Mouse (Mus musculus): ENCODE measurements at regions not wholly inside any gene's neighbourhood (a gene's known extent, or its start where the extent isn't known, plus 50 kb on each side); places are given as distances from the start of the nearest gene placed in this dataset.

DNA sequence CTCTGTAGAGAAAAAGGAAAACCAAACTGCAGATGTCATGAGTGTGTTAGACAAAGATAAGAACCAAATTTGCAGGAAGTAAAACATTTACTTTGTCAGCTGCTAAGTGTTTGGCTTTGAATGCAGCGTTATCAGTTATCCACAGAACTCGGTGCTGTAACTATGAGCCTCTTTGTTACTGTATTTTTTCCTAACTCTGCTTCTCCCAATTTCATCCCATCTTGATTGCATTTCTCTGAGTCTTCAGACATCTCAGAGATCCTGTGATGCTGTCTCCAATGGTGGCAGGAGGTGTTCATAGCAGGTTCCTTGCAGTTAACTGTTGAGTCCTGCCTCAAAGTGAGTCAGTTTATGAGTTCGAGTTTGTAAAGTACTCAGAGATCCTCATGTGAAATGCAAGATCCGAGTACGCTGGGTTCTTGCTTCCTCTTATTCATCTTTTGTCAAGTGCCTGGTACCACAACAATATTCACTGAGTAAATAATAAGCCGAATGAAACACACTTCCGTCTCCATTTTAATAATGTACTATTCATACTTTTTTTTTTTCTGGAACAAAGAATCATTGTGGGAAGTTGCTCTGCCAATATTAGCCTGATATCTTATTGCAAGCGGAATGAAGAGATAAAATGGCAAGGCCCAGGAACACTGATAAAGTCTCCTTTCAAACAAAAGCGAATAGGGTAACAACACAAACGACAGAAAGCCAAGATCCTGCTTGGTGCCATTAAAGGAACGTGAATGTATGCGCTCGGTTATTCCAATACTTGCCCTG is 221.4 kb downstream of the Enc1 start:
- no peak overlapping the region for H3K4me3 ChIP-seq (replicated peaks; ENCODE audit: extremely low read depth, low read depth, low read length)
- H3K4me1 ChIP-seq (ENCODE audit: control insufficient read depth, insufficient read depth, low read length), result peaks cover 3% of the 10 kb centered on the region
- DNase-seq, result no peak
- 25% methylated on average over 13 of the region's 13 CpGs for WGBS
- TF ChIP-seq CTCF (IDR thresholded peaks at IDR 0.05; ENCODE audit: insufficient read depth, low read length) (no peak), POLR2A (IDR thresholded peaks at IDR 0.05; ENCODE audit: borderline replicate concordance, extremely low read depth, low read depth, low read length) (no peak)

DNA sequence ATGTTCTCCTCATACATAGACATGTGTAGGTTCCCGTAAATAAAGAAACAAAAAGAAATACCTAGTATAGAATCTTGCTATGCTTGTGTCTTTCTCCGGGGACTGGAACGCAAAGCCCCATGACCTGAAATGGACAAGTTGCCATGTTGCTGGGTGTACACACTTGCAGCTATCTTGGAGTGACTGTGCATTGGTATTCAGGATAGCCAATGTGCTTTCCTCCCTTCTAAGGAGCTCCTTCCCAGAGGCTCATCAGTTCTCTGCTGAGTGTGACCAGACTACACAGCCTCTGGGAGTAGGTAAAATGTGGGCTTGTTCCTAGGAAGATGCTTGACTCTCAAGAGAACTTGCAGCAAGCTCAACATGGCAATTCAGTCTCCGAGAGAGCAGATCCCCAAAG is 220.3 kb downstream of the Enc1 start:
- DNase-seq, result no peak
- Histone ChIP-seq H3K4me1 (ENCODE audit: control insufficient read depth, insufficient read depth, low read length) (peaks cover 3% of the 10 kb centered on the region), H3K4me3 (replicated peaks; ENCODE audit: extremely low read depth, low read depth, low read length) (no peak overlapping the region)
- 95% methylated on average over 4 of the region's 4 CpGs for WGBS
- TF ChIP-seq POLR2A (IDR thresholded peaks at IDR 0.05; ENCODE audit: borderline replicate concordance, extremely low read depth, low read depth, low read length), result no peak

DNA sequence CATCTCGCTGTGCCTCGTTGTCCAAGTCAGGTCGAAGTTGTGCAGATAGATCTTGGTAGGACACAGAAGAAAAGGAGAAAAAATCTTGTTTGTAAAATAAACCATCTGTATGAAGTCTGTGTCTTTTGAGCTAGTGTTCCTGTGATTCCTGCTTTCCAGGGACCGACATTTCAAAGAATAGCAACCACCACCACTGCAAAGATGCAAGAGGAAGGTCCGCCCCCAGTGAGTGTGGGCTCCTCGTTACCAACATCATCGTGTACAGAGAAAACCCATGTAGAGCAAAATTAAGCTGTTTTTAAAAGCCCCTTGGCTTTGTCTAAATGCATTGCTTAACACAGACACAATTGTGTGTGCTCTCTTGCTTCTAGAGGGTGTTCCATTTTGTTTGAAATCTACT is 218.2 kb downstream of the Enc1 start:
- TF ChIP-seq CTCF (IDR thresholded peaks at IDR 0.05; ENCODE audit: insufficient read depth, low read length) (no peak), POLR2A (IDR thresholded peaks at IDR 0.05; ENCODE audit: borderline replicate concordance, extremely low read depth, low read depth, low read length) (no peak)
- no peak overlapping the region for H3K4me3 ChIP-seq (replicated peaks; ENCODE audit: extremely low read depth, low read depth, low read length)
- WGBS, result 95% methylated on average over 7 of the region's 7 CpGs
- no peak for DNase-seq
- peaks cover 3% of the 10 kb centered on the region for H3K4me1 ChIP-seq (ENCODE audit: control insufficient read depth, insufficient read depth, low read length)

DNA sequence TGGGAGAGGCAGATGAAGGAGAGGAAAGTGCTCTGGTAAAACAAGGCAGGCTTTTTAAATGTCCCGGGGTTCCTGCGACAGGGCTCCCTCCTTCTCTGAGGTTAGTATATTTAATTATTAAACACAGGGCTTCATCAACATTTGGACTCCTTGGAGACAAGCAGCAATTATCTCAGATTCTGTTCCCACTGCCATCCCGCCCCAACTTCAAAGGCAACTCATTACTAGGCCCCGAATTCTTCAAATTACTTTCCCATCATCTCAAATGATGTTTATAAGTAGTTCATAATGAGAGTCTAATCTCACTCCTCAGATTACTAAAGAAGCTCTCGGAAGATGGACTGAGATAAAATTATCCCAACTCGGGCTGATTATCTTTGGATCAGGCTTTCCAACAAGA is 215.1 kb downstream of the Enc1 start:
- no peak for DNase-seq
- TF ChIP-seq POLR2A (IDR thresholded peaks at IDR 0.05; ENCODE audit: borderline replicate concordance, extremely low read depth, low read depth, low read length) (no peak), CTCF (IDR thresholded peaks at IDR 0.05; ENCODE audit: insufficient read depth, low read length) (no peak)
- no peak overlapping the region for H3K4me3 ChIP-seq (replicated peaks; ENCODE audit: extremely low read depth, low read depth, low read length)
- no peaks in the 10 kb centered on the region for H3K4me1 ChIP-seq (ENCODE audit: control insufficient read depth, insufficient read depth, low read length)
- 65% methylated on average over 6 of the region's 6 CpGs for WGBS

DNA sequence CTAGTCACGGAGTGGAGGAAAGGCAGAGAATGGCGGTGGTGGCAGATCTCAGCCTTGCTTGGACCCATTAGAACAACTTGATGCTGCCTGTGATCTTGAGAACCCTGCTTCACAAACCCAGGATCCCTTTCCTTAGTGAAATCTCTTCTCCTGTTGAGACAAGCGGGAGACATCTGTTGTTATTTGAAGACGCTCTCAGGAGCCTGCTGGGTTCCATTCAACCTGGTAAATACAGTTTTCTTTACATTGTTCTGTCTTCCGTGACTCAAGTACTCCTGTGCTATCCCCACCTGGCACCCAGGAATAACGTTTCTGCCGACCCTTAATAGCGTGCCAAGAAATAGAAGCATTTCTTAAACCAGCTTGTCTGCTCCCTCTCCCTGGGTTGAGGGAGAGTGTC is 213.8 kb downstream of the Enc1 start:
- DNase-seq, result no peak
- TF ChIP-seq POLR2A (IDR thresholded peaks at IDR 0.05; ENCODE audit: borderline replicate concordance, extremely low read depth, low read depth, low read length) (no peak), CTCF (IDR thresholded peaks at IDR 0.05; ENCODE audit: insufficient read depth, low read length) (no peak)
- 80% methylated on average over 8 of the region's 8 CpGs for WGBS
- H3K4me1 ChIP-seq (ENCODE audit: control insufficient read depth, insufficient read depth, low read length), result no peaks in the 10 kb centered on the region
- H3K4me3 ChIP-seq (replicated peaks; ENCODE audit: extremely low read depth, low read depth, low read length), result no peak overlapping the region

DNA sequence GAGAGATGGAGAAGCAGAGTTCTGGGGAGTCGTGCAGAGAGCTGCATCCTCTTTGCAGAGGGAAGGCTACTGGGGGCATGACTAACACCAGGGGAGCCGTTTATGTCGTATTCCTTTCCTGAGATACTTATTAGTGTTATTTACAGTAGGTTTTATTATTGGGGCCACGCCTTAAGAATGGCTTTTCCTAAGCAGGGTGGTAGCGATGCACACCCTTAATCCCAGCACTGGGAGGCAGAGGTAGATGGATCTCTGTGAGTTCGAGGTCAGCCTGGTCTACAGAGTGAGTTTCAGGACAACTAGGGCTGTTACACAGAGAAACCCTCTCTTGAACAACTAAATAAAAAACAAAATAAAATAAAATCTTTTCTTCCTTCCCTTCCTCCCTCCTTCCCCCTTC is 212.6 kb downstream of the Enc1 start:
- TF ChIP-seq CTCF (IDR thresholded peaks at IDR 0.05; ENCODE audit: insufficient read depth, low read length) (no peak), POLR2A (IDR thresholded peaks at IDR 0.05; ENCODE audit: borderline replicate concordance, extremely low read depth, low read depth, low read length) (no peak)
- Histone ChIP-seq H3K4me1 (ENCODE audit: control insufficient read depth, insufficient read depth, low read length) (no peaks in the 10 kb centered on the region), H3K4me3 (replicated peaks; ENCODE audit: extremely low read depth, low read depth, low read length) (no peak overlapping the region)
- 75% methylated on average over 6 of the region's 6 CpGs for WGBS
- DNase-seq, result no peak

DNA sequence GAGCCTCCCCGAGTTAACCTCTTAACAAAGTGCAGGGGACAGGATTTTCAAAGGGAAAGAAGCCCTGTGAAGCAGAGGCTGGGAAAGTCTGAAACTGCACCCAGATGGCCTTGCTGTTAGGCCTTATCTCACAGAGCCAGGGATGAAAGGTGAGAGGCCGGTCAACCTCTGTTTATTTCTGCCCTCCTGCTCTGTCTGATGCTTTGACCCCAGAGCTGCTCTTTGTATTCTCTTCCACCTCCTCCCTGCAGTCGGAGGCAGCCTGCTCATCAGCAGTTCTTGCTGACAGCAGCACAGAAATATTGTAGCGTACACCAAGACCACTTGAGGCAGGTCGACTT is 212.2 kb downstream of the Enc1 start:
- TF ChIP-seq CTCF (IDR thresholded peaks at IDR 0.05; ENCODE audit: insufficient read depth, low read length), result no peak
- no peak for TF ChIP-seq POLR2A (IDR thresholded peaks at IDR 0.05; ENCODE audit: borderline replicate concordance, extremely low read depth, low read depth, low read length)

DNA sequence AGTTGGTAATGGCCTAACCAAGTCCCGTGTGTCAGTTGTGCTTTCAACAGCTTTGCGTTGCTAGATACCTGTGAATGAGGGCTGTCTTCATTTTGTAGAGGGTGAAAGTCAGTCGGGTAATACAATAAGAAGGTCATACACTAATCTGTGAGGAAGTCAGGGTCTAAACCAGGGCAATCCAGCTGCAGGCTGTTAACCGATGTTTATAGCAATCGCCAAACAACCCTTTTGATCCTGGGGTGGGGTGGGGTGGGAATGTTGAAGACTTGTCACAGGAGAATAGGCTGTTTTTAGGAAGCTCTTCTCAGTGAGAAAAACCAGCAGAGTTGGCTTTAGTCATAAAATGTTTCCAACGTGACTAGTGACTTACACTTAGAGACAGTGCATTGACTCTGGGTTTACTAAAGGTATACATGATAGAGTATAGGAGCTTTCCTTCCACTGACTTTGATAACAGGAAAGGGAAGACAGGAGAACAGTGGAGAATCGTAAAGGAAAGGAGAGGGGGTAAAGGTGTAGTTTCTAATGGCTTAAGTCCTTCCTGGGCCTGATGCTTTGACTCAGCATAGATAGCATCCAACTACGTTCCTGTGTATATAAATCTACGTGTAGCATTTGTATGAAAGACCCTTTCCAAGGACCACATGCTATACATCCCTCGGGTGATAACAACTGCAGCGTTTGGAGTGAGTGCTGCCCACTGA is 211.6 kb downstream of the Enc1 start:
- no peak for DNase-seq
- TF ChIP-seq CTCF (IDR thresholded peaks at IDR 0.05; ENCODE audit: insufficient read depth, low read length), result no peak
- TF ChIP-seq POLR2A (IDR thresholded peaks at IDR 0.05; ENCODE audit: borderline replicate concordance, extremely low read depth, low read depth, low read length), result no peak
- WGBS, result 64% methylated on average over 11 of the region's 11 CpGs
- H3K4me3 ChIP-seq (replicated peaks; ENCODE audit: extremely low read depth, low read depth, low read length), result no peak overlapping the region
- no peaks in the 10 kb centered on the region for H3K4me1 ChIP-seq (ENCODE audit: control insufficient read depth, insufficient read depth, low read length)

More for the DNA sequence above, 212.2 kb downstream of the Enc1 start:
- Histone ChIP-seq H3K4me3 (replicated peaks; ENCODE audit: extremely low read depth, low read depth, low read length) (no peak overlapping the region), H3K4me1 (ENCODE audit: control insufficient read depth, insufficient read depth, low read length) (no peaks in the 10 kb centered on the region)
- no peak for DNase-seq
- WGBS, result 62% methylated on average over 5 of the region's 5 CpGs

DNA sequence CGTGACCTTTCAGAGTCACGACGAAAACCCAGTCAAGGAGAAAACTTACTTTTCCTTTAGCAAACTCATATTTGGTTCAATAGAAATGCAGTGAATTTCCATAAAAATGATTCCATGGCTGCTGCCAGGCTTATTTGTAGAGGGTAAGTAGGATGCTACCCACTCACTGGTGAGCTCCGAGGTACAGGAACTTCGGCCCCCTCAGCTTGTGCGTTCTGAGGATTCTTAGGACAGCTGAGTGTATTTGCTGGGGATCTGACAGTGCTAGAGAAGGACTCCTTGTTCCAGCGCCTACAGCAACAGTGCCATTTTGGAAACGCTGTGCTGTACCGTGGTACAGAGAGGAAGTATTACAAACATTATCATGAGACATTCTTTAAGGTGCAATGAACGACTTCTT is 210.4 kb downstream of the Enc1 start:
- TF ChIP-seq POLR2A (IDR thresholded peaks at IDR 0.05; ENCODE audit: borderline replicate concordance, extremely low read depth, low read depth, low read length) (no peak), CTCF (IDR thresholded peaks at IDR 0.05; ENCODE audit: insufficient read depth, low read length) (no peak)
- Histone ChIP-seq H3K4me3 (replicated peaks; ENCODE audit: extremely low read depth, low read depth, low read length) (no peak overlapping the region), H3K4me1 (ENCODE audit: control insufficient read depth, insufficient read depth, low read length) (no peaks in the 10 kb centered on the region)
- DNase-seq, result no peak
- 47% methylated on average over 10 of the region's 10 CpGs for WGBS

DNA sequence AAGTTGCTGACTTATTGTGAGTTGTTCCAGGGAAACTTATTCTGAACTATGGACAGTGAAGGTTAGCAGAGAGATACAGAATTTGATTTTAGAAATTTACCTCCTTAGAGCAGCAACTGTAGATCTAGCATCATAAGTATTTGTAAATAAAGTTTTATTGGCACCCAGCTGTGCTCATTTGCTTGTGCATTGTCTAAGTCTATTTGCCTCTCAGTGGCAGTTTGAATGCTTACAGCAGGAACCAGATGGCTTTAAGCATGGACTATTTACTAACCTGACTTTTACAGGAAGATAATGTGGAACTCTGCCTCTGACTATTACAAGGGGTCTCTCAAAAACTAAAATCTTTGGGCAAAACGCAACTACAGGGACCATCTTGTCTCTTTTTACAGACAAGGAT is 207.2 kb downstream of the Enc1 start:
- Histone ChIP-seq H3K4me1 (ENCODE audit: control insufficient read depth, insufficient read depth, low read length) (0 out of 2 replicates have a peak, but pooled peaks cover 2% of the 10 kb centered on the region), H3K4me3 (replicated peaks; ENCODE audit: extremely low read depth, low read depth, low read length) (no peak overlapping the region)
- no peak for DNase-seq
- WGBS, result 98% methylated on average over 1 of the region's 1 CpGs
- TF ChIP-seq CTCF (IDR thresholded peaks at IDR 0.05; ENCODE audit: insufficient read depth, low read length) (no peak), POLR2A (IDR thresholded peaks at IDR 0.05; ENCODE audit: borderline replicate concordance, extremely low read depth, low read depth, low read length) (no peak)

All from lung, adult 2 months (tissue).